Mouse (Mus musculus): Measurements from ENCODE around the gene Ucn.
A peak's percentile ranks its signal among the peaks of the same experiment; 100 is the strongest.

Ucn gene

GRCm38 (mm10) chr5:31105814-31106335 is 32.8 kb downstream of the Ucn start, which contains the start of gene Dnajc5g:
TSS of gene Dnajc5g (plus strand) at chr5:31106285.
- no peak for DNase-seq

- no peak for DNase-seq
Measured at GRCm38 (mm10) chr5:31095711-31096480, 42.7 kb downstream of the Ucn start.

- DNase-seq, result peak; percentile 61
Measured at GRCm38 (mm10) chr5:31094799-31095691, 43.6 kb downstream of the Ucn start.

GRCm38 (mm10) chr5:31094100-31094798 is 44.4 kb downstream of the Ucn start:
- DNase-seq, result peak; percentile 50

- DNase-seq, result peak; percentile 73
Measured at GRCm38 (mm10) chr5:31093151-31094041, 45.2 kb downstream of the Ucn start.

- DNase-seq, result no peak
Measured at GRCm38 (mm10) chr5:31092231-31092975, 46.2 kb downstream of the Ucn start.
